Mouse (Mus musculus): ENCODE measurements around the gene Hnrnpf.

DNA sequence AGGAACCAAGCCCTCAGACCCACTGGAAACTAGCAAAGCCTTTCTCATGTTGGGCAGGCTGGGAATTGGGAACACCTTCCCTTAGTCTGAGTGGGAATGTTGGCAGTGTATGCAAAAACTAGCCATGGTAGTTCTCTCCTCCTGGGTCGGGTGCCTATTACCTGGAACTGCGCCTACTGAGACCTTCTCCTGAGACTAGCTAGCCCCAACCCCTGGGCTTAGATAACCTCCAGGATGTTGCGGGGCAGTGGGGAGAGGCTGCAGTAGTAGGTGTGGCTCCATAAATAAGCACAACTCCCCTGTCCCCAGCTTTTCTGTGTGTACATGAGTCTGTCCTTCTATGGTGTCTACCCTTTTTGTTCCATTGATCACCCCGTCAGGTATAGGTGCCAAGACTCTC is 2.4 kb downstream of the Hnrnpf start:
- TF ChIP-seq CTCF (IDR thresholded peaks at IDR 0.05) = no peak
- TF ChIP-seq EP300 (IDR thresholded peaks at IDR 0.05) = no peak

Data from lung, postnatal 0 days (tissue).